Mouse (Mus musculus): ENCODE data around the gene Zfp518a.

- TF ChIP-seq CTCF (IDR thresholded peaks at IDR 0.05) (no peak), EP300 (IDR thresholded peaks at IDR 0.05) (no peak)
Observed at GRCm38 (mm10) chr19:40936038-40936437, 41.5 kb downstream of the Zfp518a start.

Measured in lung, postnatal 0 days (tissue).